Mouse (Mus musculus) heart, adult 9 months (tissue): ENCODE measurements around the gene Kcnv2.

Experiments
- DNase-seq, 2 experiments: peaks; one replicate each; pipeline ENCODE4 v3.0.0; 2022; ENCODE audit warnings: low spot score in 2 of 2

Gene Kcnv2

GRCm38 (mm10) chr19:27322281-27322680 lies at the start of gene Kcnv2:
TSS of gene Kcnv2 (plus strand) at chr19:27322588.
- no peak for DNase-seq

GRCm38 (mm10) chr19:27273385-27273784 lies 49.0 kb upstream of the Kcnv2 start:
- no peak for DNase-seq

GRCm38 (mm10) chr19:27274382-27274781 lies 48.0 kb upstream of the Kcnv2 start:
- no peak for DNase-seq

GRCm38 (mm10) chr19:27279174-27279573 lies 43.2 kb upstream of the Kcnv2 start:
- DNase-seq: no peak

- no peak for DNase-seq
Measured at GRCm38 (mm10) chr19:27310039-27310438, 12.3 kb upstream of the Kcnv2 start.

- peak; percentile 30 to 56 for DNase-seq
Measured at GRCm38 (mm10) chr19:27311311-27311710, 11.1 kb upstream of the Kcnv2 start.

GRCm38 (mm10) chr19:27312266-27313079 lies 9.9 kb upstream of the Kcnv2 start:
- peak; percentile 62 to 82 for DNase-seq

- no peak for DNase-seq
Measured at GRCm38 (mm10) chr19:27313080-27313413, 9.3 kb upstream of the Kcnv2 start.

- DNase-seq: no peak
Measured at GRCm38 (mm10) chr19:27316313-27317258, 5.8 kb upstream of the Kcnv2 start.

GRCm38 (mm10) chr19:27317337-27317736 lies 5.1 kb upstream of the Kcnv2 start:
- DNase-seq: peak in 1 of 2 experiments; percentile 21

- peak; percentile 13 to 31 for DNase-seq
Measured at GRCm38 (mm10) chr19:27322911-27323627, 681 bp downstream of the Kcnv2 start.

GRCm38 (mm10) chr19:27325558-27325957 lies 3.2 kb downstream of the Kcnv2 start:
- DNase-seq: no peak

GRCm38 (mm10) chr19:27327569-27327968 lies 5.2 kb downstream of the Kcnv2 start:
- no peak for DNase-seq

GRCm38 (mm10) chr19:27328166-27328565 lies 5.8 kb downstream of the Kcnv2 start:
- no peak for DNase-seq

- DNase-seq: peak in 1 of 2 experiments; percentile 8
Measured at GRCm38 (mm10) chr19:27328644-27329043, 6.3 kb downstream of the Kcnv2 start.

- DNase-seq: no peak
Measured at GRCm38 (mm10) chr19:27332207-27332794, 9.9 kb downstream of the Kcnv2 start.

- DNase-seq: peak; percentile 76 to 87
Measured at GRCm38 (mm10) chr19:27336126-27336917, 13.9 kb downstream of the Kcnv2 start.

GRCm38 (mm10) chr19:27346501-27346900 lies 24.1 kb downstream of the Kcnv2 start:
- DNase-seq: no peak

- DNase-seq: peak in 1 of 2 experiments; percentile 17
Measured at GRCm38 (mm10) chr19:27351700-27352099, 29.3 kb downstream of the Kcnv2 start.

- no peak for DNase-seq
Measured at GRCm38 (mm10) chr19:27360381-27360780, 38.0 kb downstream of the Kcnv2 start.

- no peak for DNase-seq
Measured at GRCm38 (mm10) chr19:27363891-27364290, 41.5 kb downstream of the Kcnv2 start.
